Mouse (Mus musculus) megakaryocyte, embryonic 14.5 days (primary cell): ENCODE results near the gene Pik3r4. TPM values are rescaled to one million over a fixed set of nuclear protein-coding genes. Genes with fewer than 3 reads are reported as not detected.

ENCODE experiments used
- H3K27me3 ChIP-seq: replicated peaks from 2 replicates; pipeline ENCODE3; 2012; ENCODE audit warnings: inconsistent platforms
- H3K36me3 ChIP-seq: replicated peaks from 2 replicates; pipeline ENCODE3; 2012; ENCODE audit warnings: low read length, inconsistent platforms, mixed read lengths
- H3K4me1 ChIP-seq: 2 replicates; pipeline ENCODE4 v1.6.1; 2012; ENCODE audit warnings: inconsistent platforms
- H3K4me3 ChIP-seq: replicated peaks from 2 replicates; pipeline ENCODE3; 2012; ENCODE audit warnings: moderate library complexity, mild to moderate bottlenecking, inconsistent platforms
- H3K9me3 ChIP-seq: 2 replicates; pipeline ENCODE4 v1.6.1; 2012; ENCODE audit warnings: inconsistent platforms
- FLI1 ChIP-seq: IDR thresholded peaks from 2 replicates; pipeline ENCODE4 v1.6.1; 2012; ENCODE audit warnings: low read length, inconsistent platforms, mixed read lengths
- GATA1 ChIP-seq: IDR thresholded peaks from 3 replicates; pipeline ENCODE4 v1.6.1; 2012; ENCODE audit warnings: mixed read lengths, low read length, inconsistent platforms, borderline replicate concordance
- polyA plus RNA-seq: library from polyadenylated mRNA; stranded (reverse); fragments of >175 nt; gene quantifications from 2 replicates; pipeline ENCODE4 v1.2.3, GENCODE M21; 2012; ENCODE audit warnings: low replicate concordance; ENCODE audit not compliant: insufficient read depth

The Pik3r4 gene
- polyA plus RNA-seq, 1 experiment: 2.3 TPM

- Histone ChIP-seq H3K4me1 (peaks cover 33% of the 10 kb centered on the region), H3K27me3 (no peaks in the 10 kb centered on the region), H3K4me3 (no peak overlapping the region), H3K36me3 (peaks cover 94% of the 10 kb centered on the region), H3K9me3 (no peaks in the 10 kb centered on the region)
- TF ChIP-seq FLI1 (no peak), GATA1 (no peak)
Observed at GRCm38 (mm10) chr9:105659877-105660276, 17.1 kb downstream of the Pik3r4 start.

DNA sequence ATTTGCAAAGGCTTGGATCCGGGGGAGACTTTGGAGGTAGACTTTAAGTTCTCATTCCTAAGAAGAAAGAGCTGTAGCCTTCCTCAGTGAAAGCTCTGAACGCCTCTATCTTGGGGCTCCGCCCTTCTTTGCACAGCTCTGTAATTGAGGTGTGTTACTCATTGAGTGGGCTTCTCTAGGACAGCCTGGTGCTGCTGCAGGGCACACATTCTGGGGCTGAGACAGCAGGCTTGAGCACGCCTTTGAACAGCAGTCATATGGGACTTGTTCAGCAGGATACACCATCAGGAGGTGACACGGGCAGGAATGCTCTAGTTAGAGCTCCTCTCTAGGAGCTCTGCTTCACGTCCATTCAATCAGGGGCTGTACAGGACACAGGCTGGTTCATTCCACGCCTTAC lies 22.5 kb downstream of the Pik3r4 start:
- Histone ChIP-seq H3K4me3 (no peak overlapping the region), H3K27me3 (no peaks in the 10 kb centered on the region), H3K4me1 (peaks cover 12% of the 10 kb centered on the region), H3K36me3 (peaks cover 98% of the 10 kb centered on the region), H3K9me3 (no peaks in the 10 kb centered on the region)
- TF ChIP-seq FLI1 (no peak), GATA1 (no peak)

- H3K4me3 ChIP-seq: no peak overlapping the region
- TF ChIP-seq GATA1 (no peak), FLI1 (no peak)
- H3K4me1 ChIP-seq: peaks cover 22% of the 10 kb centered on the region
- no peaks in the 10 kb centered on the region for H3K9me3 ChIP-seq
- no peaks in the 10 kb centered on the region for H3K27me3 ChIP-seq
- H3K36me3 ChIP-seq: peaks cover 85% of the 10 kb centered on the region
Observed at GRCm38 (mm10) chr9:105670916-105671315, 28.1 kb downstream of the Pik3r4 start.

DNA sequence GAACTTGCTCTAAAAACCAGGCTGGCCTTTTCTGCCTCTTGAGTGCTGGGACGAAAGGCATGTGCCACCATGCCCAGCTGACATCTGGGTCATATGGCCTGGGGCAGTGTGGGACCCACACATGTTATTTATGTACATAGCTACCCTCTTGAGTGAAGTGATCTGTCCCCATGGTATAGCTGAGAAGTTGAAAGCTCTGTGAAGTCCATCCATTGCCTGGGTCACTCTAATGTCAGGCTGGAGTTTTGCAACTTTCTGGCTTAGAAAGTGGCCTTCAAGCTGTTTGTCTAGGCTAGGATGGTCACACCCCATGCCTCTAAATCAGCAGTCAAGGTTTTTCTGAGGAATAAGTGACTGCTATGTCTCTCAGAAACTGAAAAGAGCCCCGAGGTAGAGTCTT lies 29.3 kb downstream of the Pik3r4 start:
- TF ChIP-seq GATA1: no peak
- no peak for TF ChIP-seq FLI1
- Histone ChIP-seq H3K4me1 (peaks cover 23% of the 10 kb centered on the region), H3K27me3 (no peaks in the 10 kb centered on the region), H3K9me3 (no peaks in the 10 kb centered on the region), H3K4me3 (no peak overlapping the region), H3K36me3 (peaks cover 85% of the 10 kb centered on the region)

GRCm38 (mm10) chr9:105675941-105676340 lies 33.2 kb downstream of the Pik3r4 start:
- Histone ChIP-seq H3K4me3 (no peak overlapping the region), H3K9me3 (no peaks in the 10 kb centered on the region), H3K4me1 (peaks cover 23% of the 10 kb centered on the region), H3K36me3 (peaks cover 75% of the 10 kb centered on the region), H3K27me3 (no peaks in the 10 kb centered on the region)
- no peak for TF ChIP-seq FLI1
- TF ChIP-seq GATA1: no peak

DNA sequence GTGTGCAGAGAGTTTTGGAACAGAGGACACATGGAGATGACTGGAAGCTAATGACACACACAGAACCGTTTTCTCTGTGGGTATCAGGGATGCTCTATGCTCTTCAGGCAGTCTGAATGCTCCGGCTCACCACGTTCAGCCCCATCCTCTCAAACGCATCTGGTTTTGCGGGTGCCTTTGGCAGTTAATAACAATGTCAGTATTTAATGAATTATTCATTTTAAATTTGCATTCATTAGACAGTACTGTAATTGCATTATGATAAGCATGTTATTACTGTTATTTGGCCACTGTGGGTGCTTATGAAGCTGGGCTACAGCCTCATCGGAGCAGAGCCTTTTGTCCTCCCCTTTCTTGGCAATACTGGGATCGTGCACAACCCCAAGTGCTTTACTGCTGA lies 38.6 kb downstream of the Pik3r4 start:
- peaks cover 88% of the 10 kb centered on the region for H3K36me3 ChIP-seq
- H3K9me3 ChIP-seq: no peaks in the 10 kb centered on the region
- no peaks in the 10 kb centered on the region for H3K4me1 ChIP-seq
- H3K4me3 ChIP-seq: no peak overlapping the region
- TF ChIP-seq FLI1 (no peak), GATA1 (no peak)
- no peaks in the 10 kb centered on the region for H3K27me3 ChIP-seq

- Histone ChIP-seq H3K36me3 (peaks cover 89% of the 10 kb centered on the region), H3K9me3 (no peaks in the 10 kb centered on the region), H3K27me3 (no peaks in the 10 kb centered on the region), H3K4me3 (no peak overlapping the region), H3K4me1 (no peaks in the 10 kb centered on the region)
- TF ChIP-seq FLI1 (no peak), GATA1 (no peak)
Observed at GRCm38 (mm10) chr9:105684549-105685165, 41.9 kb downstream of the Pik3r4 start.

DNA sequence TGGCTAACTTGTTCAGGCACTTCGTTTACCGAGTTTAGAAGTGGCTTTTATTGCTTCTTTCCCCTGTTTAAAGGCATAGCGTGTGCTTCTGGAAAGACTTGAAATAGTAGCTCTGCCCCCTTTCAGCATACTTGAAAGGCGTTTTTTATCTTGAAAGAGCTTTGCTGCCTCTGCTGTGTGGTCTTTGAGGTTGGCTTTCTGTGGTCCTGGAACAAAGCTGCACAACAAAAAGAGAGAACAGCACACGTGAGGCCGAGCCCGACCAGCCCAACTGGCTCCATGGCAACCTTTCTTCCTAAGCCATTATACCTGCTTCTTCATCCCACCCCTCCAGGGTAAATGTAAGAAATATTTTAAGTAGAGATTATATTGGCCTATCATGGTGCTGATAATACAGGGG lies 46.7 kb downstream of the Pik3r4 start:
- no peak for TF ChIP-seq GATA1
- no peak for TF ChIP-seq FLI1
- Histone ChIP-seq H3K36me3 (peaks cover 49% of the 10 kb centered on the region), H3K27me3 (no peaks in the 10 kb centered on the region), H3K4me1 (no peaks in the 10 kb centered on the region), H3K4me3 (no peak overlapping the region), H3K9me3 (no peaks in the 10 kb centered on the region)

GRCm38 (mm10) chr9:105692472-105692871 lies 49.7 kb downstream of the Pik3r4 start:
- Histone ChIP-seq H3K4me1 (no peaks in the 10 kb centered on the region), H3K36me3 (peaks cover 19% of the 10 kb centered on the region), H3K4me3 (no peak overlapping the region), H3K9me3 (no peaks in the 10 kb centered on the region), H3K27me3 (no peaks in the 10 kb centered on the region)
- no peak for TF ChIP-seq GATA1
- no peak for TF ChIP-seq FLI1

DNA sequence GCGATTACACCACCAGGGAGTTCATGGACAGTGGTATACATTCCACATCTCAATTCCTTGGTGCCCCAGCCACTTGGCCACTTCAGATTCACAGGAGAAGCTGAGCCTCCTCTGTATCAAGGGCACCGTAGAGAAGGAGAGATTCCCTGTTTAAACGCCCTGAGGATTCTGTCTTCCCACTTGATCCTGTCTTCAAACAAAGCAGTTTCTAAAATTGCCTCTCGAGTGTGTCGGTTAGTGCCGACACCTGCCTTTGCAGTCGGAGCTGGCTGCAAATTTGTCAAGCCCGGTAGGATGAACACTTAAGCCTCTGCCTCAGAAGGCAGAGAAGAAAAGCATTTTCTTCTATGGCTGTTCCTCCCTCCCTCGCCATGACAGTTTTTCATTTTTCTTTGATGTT lies 50.3 kb downstream of the Pik3r4 start:
- Histone ChIP-seq H3K4me3 (no peak overlapping the region), H3K36me3 (peaks cover 13% of the 10 kb centered on the region), H3K9me3 (no peaks in the 10 kb centered on the region), H3K4me1 (no peaks in the 10 kb centered on the region), H3K27me3 (no peaks in the 10 kb centered on the region)
- TF ChIP-seq FLI1: no peak
- no peak for TF ChIP-seq GATA1

DNA sequence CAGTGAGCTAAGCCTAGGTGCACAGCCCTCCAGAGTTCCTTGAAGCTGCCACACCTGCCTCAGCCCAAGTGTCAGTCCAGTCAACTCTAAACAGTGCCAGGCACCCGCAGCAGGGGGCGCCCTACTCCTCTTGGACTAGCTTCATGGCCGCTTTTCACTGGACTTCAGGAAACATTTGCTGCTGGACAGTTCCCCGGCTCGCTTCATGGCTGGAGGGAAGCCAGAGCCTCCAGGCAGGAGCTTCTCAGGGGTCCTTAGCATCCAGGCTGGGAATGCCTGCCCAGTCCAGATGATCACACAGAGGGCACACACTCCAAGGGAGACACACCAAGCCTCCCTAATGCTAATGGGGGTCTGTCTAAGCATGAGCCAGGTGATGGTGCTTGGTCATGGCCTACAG lies 51.1 kb downstream of the Pik3r4 start:
- no peaks in the 10 kb centered on the region for H3K4me1 ChIP-seq
- no peak overlapping the region for H3K4me3 ChIP-seq
- H3K27me3 ChIP-seq: no peaks in the 10 kb centered on the region
- H3K9me3 ChIP-seq: no peaks in the 10 kb centered on the region
- peaks cover 5% of the 10 kb centered on the region for H3K36me3 ChIP-seq
- TF ChIP-seq FLI1 (no peak), GATA1 (no peak)
